Mouse (Mus musculus) cerebellum, adult 18-20 months (tissue): ENCODE measurements around the gene Ctdspl2.
"Not testable (repeated sequence)": the region's sequence is repeated elsewhere in the genome, so short reads cannot be mapped to it uniquely, and the experiment has no call there.

Experiments used
- DNase-seq, 2 experiments: peaks; one replicate each; pipeline ENCODE4 v3.0.0; 2021

Ctdspl2 gene

GRCm38 (mm10) chr2:121955765-121956223, at the start of gene Ctdspl2, which contains the start of gene Mageb3:
Ctdspl2 (plus strand) TSS chr2:121956001.
Mageb3 (minus strand) TSS chr2:121956092.
- DNase-seq: peak; percentile 98

- no peak for DNase-seq
Measured at GRCm38 (mm10) chr2:121909975-121910374, 45.8 kb upstream of the Ctdspl2 start.

- DNase-seq: no peak
Measured at GRCm38 (mm10) chr2:121916047-121916970, 39.5 kb upstream of the Ctdspl2 start.

GRCm38 (mm10) chr2:121937624-121938023, 18.2 kb upstream of the Ctdspl2 start:
- not testable (repeated sequence) for DNase-seq

- no peak for DNase-seq
Measured at GRCm38 (mm10) chr2:121943364-121943763, 12.4 kb upstream of the Ctdspl2 start.

- peak in 1 of 2 experiments; percentile 18 for DNase-seq
Measured at GRCm38 (mm10) chr2:121954971-121955656, 687 bp upstream of the Ctdspl2 start.

GRCm38 (mm10) chr2:121956224-121957018, 620 bp downstream of the Ctdspl2 start:
- DNase-seq: peak; percentile 93 to 97

GRCm38 (mm10) chr2:121957216-121957792, 1.5 kb downstream of the Ctdspl2 start:
- no peak for DNase-seq

- DNase-seq: no peak
Measured at GRCm38 (mm10) chr2:121995738-121996137, 39.9 kb downstream of the Ctdspl2 start.

- no peak for DNase-seq
Measured at GRCm38 (mm10) chr2:122008832-122009231, 53.0 kb downstream of the Ctdspl2 start.

- DNase-seq: no peak
Measured at GRCm38 (mm10) chr2:122011441-122011840, 55.6 kb downstream of the Ctdspl2 start.

- DNase-seq: no peak
Measured at GRCm38 (mm10) chr2:122018705-122019104, 62.9 kb downstream of the Ctdspl2 start.

- DNase-seq: no peak
Measured at GRCm38 (mm10) chr2:122022284-122022683, 66.5 kb downstream of the Ctdspl2 start.

- DNase-seq: peak; percentile 5 to 13
Measured at GRCm38 (mm10) chr2:122027091-122027490, 71.3 kb downstream of the Ctdspl2 start.

GRCm38 (mm10) chr2:122027862-122028755, 72.3 kb downstream of the Ctdspl2 start, which contains the start of gene Eif3j1:
Eif3j1 (plus strand) TSS chr2:122028546.
- peak; percentile 88 to 91 for DNase-seq

- DNase-seq: peak in 1 of 2 experiments; percentile 43
Measured at GRCm38 (mm10) chr2:122028756-122029700, 73.2 kb downstream of the Ctdspl2 start.

GRCm38 (mm10) chr2:122031970-122032369, 76.2 kb downstream of the Ctdspl2 start:
- DNase-seq: no peak

GRCm38 (mm10) chr2:122036064-122036463, 80.3 kb downstream of the Ctdspl2 start:
- DNase-seq: no peak

GRCm38 (mm10) chr2:122043926-122044325, 88.1 kb downstream of the Ctdspl2 start:
- DNase-seq: no peak
